In genomic region chr17:52600882-52601371, GRCm38 (mm10) we compare ENCODE assay signal across 8 mouse cellular contexts. TPM values are rescaled to one million over a fixed set of nuclear protein-coding genes. Genes with fewer than 3 reads are reported as not detected.
DNase-seq lines count a peak whose midpoint lies in the region; ATAC-seq and TF ChIP-seq lines count a peak whose summit lies in the region.

No protein-coding gene starts in this region.

- H3K4me1 ChIP-seq in forebrain, embryonic 10.5 days, result peaks cover 25% of the 10 kb centered on the region
- no peaks in the 10 kb centered on the region for H3K4me1 ChIP-seq in liver, embryonic 14.5 days (replicated peaks; ENCODE audit: control insufficient read depth in 2 of 2, insufficient read depth in 2 of 2, low read length in 1 of 2)
- no peaks in the 10 kb centered on the region for H3K4me1 ChIP-seq in neural tube, embryonic 11.5 days (ENCODE audit: control insufficient read depth, insufficient read depth, low read length)

- peak; percentile 71 for DNase-seq in CD4-positive helper T cell, adult 2 months (ENCODE audit: low read depth, low spot score)
- DNase-seq in adrenal gland, postnatal 14 days, result peak; percentile 57
- peak; percentile 80 for DNase-seq in forebrain, embryonic 10.5 days (ENCODE audit: extremely low spot score, low spot score)
- DNase-seq in heart, postnatal 36 days, result peak; percentile 4 to 5
- DNase-seq in layer of hippocampus, adult 11-12 months (ENCODE audit: low spot score), result peak; percentile 57
- DNase-seq in liver, embryonic 14.5 days (ENCODE audit: low read depth in 3 of 3, low spot score in 3 of 3), result no peak
- peak; percentile 87 for DNase-seq in neural tube, embryonic 11.5 days (ENCODE audit: low spot score)
- peak; percentile 72 for DNase-seq in thymus, postnatal 14 days

- no peaks in the 10 kb centered on the region for H3K9me3 ChIP-seq in forebrain, embryonic 10.5 days
- no peaks in the 10 kb centered on the region for H3K9me3 ChIP-seq in liver, embryonic 14.5 days (ENCODE audit: control insufficient read depth, low read length)
- no peaks in the 10 kb centered on the region for H3K9me3 ChIP-seq in neural tube, embryonic 11.5 days (ENCODE audit: control insufficient read depth, low read length)

- peaks cover 41% of the 10 kb centered on the region for H3K27me3 ChIP-seq in forebrain, embryonic 10.5 days (ENCODE audit: poor library complexity, severe bottlenecking)
- H3K27me3 ChIP-seq in liver, embryonic 14.5 days (ENCODE audit: control insufficient read depth, insufficient read depth, low read length), result peaks cover 19% of the 10 kb centered on the region
- peaks cover 6% of the 10 kb centered on the region; the same call in 1 of the 2 replicates for H3K27me3 ChIP-seq in neural tube, embryonic 11.5 days (ENCODE audit: control insufficient read depth, insufficient read depth, low read length)

- TF ChIP-seq CTCF in liver, embryonic 14.5 days (IDR thresholded peaks at IDR 0.05; ENCODE audit: low read depth), result no peak

- H3K27ac ChIP-seq in forebrain, embryonic 10.5 days, result peak overlapping the region; percentile 89
- H3K27ac ChIP-seq in liver, embryonic 14.5 days, result no peak overlapping the region
- H3K27ac ChIP-seq in neural tube, embryonic 11.5 days (ENCODE audit: low read depth, low read length), result peak overlapping the region; percentile 80

- ATAC-seq in liver, embryonic 14.5 days (ENCODE audit: insufficient read depth), result no peak
- ATAC-seq in neural tube, embryonic 11.5 days (ENCODE audit: insufficient read depth, low FRiP score, low TSS enrichment), result peak; percentile 96

- intact Hi-C loops in heart, postnatal 36 days (cut with DNase I), result no loop called here

- no peak for TF ChIP-seq EP300 in liver, embryonic 14.5 days (IDR thresholded peaks at IDR 0.05; ENCODE audit: low read depth)

- H3K4me3 ChIP-seq in forebrain, embryonic 10.5 days, result peak overlapping the region; percentile 67
- peak overlapping the region; percentile 8 to 22; a peak in 3 of 4 replicates for H3K4me3 ChIP-seq in liver, embryonic 14.5 days (ENCODE audit: insufficient read depth in 1 of 2, low read depth in 2 of 2, low read length in 2 of 2)
- H3K4me3 ChIP-seq in neural tube, embryonic 11.5 days (ENCODE audit: low read depth, low read length), result peak overlapping the region; percentile 46

- H3K36me3 ChIP-seq in forebrain, embryonic 10.5 days (replicated peaks), result no peaks in the 10 kb centered on the region
- no peaks in the 10 kb centered on the region for H3K36me3 ChIP-seq in liver, embryonic 14.5 days (replicated peaks; ENCODE audit: control insufficient read depth, insufficient read depth, low read depth)
- no peaks in the 10 kb centered on the region for H3K36me3 ChIP-seq in neural tube, embryonic 11.5 days (ENCODE audit: control insufficient read depth, insufficient read depth, low read length)

- peak overlapping the region; percentile 39 for H3K4me2 ChIP-seq in liver, embryonic 14.5 days (ENCODE audit: low read depth)
- H3K4me2 ChIP-seq in neural tube, embryonic 11.5 days (ENCODE audit: low read depth), result peak overlapping the region; percentile 90

- under 1% methylated on average over 22 of the region's 22 CpGs for WGBS in forebrain, embryonic 10.5 days
- WGBS in liver, embryonic 14.5 days (ENCODE audit: insufficient replicate concordance), result 1% methylated on average over 22 of the region's 22 CpGs
- 0% methylated on average over 21 of the region's 22 CpGs for WGBS in neural tube, embryonic 11.5 days

- no peak overlapping the region for H3K9ac ChIP-seq in liver, embryonic 14.5 days (replicated peaks)
- peak overlapping the region; percentile 65 for H3K9ac ChIP-seq in neural tube, embryonic 11.5 days (ENCODE audit: low read length)

RNA-seq across cellular contexts. Expression of gene Kcnh8, which starts 1.6 kb away (rescaled TPM):
- total RNA-seq in adrenal gland, postnatal 14 days (2021), result 0.19 and 0.34 TPM in 2 replicates
- 0.38 and 0.53 TPM in 2 replicates for polyA plus RNA-seq in forebrain, embryonic 10.5 days (2016; fragmentation: Nextera tagmentation; extraction: Ambion mirVana)
- not detected for total RNA-seq in heart, postnatal 36 days (2021)
- polyA plus RNA-seq in liver, embryonic 14.5 days (2012; rRNA removed), result not detected in 2 replicates
- polyA plus RNA-seq in liver, embryonic 14.5 days (2014; fragmentation: Nextera tagmentation; extraction: Ambion mirVana), result not detected in 2 replicates
- polyA plus RNA-seq in neural tube, embryonic 11.5 days (2014; fragmentation: Nextera tagmentation; extraction: Ambion mirVana), result 1.9 and 3.2 TPM in 2 replicates

Comparison
In these comparisons a context has a peak if more than half of its experiments do, and no peak if none do; other contexts are left out.
1. DNase-seq: peak in CD4-positive helper T cell, adult 2 months (single experiment), adrenal gland, postnatal 14 days (single experiment), forebrain, embryonic 10.5 days (single experiment), heart, postnatal 36 days (2 of 2), layer of hippocampus, adult 11-12 months (single experiment), neural tube, embryonic 11.5 days (single experiment) and thymus, postnatal 14 days (single experiment); none in liver, embryonic 14.5 days (0 of 3).
2. H3K4me3 ChIP-seq: peak in every context shown above with its lines; median percentile 67 in forebrain, embryonic 10.5 days; 46 in neural tube, embryonic 11.5 days; 15 in liver, embryonic 14.5 days.